Mouse (Mus musculus) urinary bladder, postnatal 36 days (tissue): ENCODE data around the gene 2410002F23Rik.
A peak's percentile ranks its signal among the peaks of the same experiment; 100 is the strongest.
"Not testable (repeated sequence)": the region's sequence is repeated elsewhere in the genome, so short reads cannot be mapped to it uniquely, and the experiment has no call there.

Experiments
- DNase-seq, 2 experiments: peaks; one replicate each; pipeline ENCODE4 v3.0.0; 2022; ENCODE audit warnings: low spot score in 2 of 2, mixed read lengths in 1 of 2

Gene 2410002F23Rik

DNA sequence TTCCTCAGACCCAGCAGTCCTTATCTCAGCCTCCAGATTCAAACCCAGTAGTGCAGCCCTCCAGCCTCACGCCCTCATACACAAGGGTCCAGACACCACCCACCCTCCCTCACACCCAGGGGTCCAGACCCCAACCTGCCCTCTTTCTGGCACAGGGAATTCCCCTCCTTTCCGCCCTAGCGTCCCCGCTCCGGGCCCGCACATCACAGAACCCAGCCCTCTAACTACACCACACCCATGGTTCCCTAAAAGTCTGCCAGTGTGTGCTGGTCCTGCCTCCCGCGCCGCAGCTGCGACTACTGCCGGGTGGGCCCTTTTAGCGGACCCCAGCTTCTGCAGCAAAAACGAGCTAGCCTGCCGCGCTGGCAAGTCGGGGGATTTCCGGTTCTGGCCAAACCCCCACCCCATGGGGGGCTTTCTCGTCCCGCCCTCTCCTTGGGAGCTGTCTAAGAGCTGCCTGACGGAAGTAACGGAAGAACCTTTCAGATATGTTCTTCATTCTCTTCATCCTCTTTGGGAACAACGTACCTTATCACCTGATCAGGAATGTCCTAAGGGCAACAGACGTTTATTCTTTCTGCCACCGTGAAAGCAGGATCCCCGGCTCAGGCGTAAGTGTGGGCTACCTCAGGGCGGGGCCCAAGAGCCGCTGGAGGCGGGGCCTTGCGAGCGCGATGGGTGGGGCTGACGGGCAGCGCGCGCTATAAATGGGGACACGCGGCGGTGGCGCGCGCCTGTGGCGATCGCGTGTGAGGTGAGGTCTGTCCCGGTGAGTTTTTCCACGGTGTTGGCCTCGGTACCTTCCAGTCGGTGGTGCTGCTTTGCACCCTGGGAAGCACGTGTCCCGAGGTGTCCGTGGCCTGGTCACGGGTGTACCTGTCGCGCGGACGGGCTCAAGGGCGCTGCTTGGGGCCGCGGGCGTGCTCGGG, at the start of gene 2410002F23Rik, which contains the start of gene 1700028J19Rik:
2410002F23Rik (plus strand) TSS at position 668 of the 929 bp plus-strand sequence.
1700028J19Rik (minus strand) TSS at position 641 of the 929 bp plus-strand sequence.
- peak; percentile 87 to 89 for DNase-seq

- no peak for DNase-seq
These were observed 48.6 kb upstream of the 2410002F23Rik start, which contains the start of gene Klk1b3 for GRCm38 (mm10) chr7:44197891-44198290. Klk1b3 (plus strand) TSS chr7:44198191.

GRCm38 (mm10) chr7:44207135-44207534, 39.4 kb upstream of the 2410002F23Rik start, which contains the start of gene Klk1b4:
Klk1b4 (plus strand) TSS chr7:44207435.
- not testable (repeated sequence) for DNase-seq

- no peak for DNase-seq
These were observed 38.2 kb upstream of the 2410002F23Rik start for GRCm38 (mm10) chr7:44208307-44208706.

DNA sequence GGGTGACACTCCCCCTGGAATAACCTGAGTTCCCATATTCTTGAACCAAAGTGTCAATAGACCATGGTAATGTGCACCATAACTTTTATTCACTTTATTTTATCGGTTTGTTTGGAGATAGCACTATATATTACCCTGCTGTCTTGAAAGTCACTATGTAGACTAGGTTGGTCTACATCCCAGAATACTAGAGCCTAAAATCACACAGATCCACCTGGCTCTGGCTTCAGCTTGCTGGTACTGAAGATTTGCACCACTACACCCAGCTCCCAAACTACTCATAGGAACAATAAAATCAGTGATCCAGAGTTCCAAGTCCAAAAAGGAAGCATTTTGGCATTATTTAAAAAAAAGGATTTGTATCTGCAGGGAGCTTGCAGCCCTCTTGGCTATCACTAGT, 30.9 kb upstream of the 2410002F23Rik start, which contains the start of gene Klk1b5:
Klk1b5 (plus strand) TSS at position 301 of the 400 bp plus-strand sequence.
- no peak for DNase-seq

DNA sequence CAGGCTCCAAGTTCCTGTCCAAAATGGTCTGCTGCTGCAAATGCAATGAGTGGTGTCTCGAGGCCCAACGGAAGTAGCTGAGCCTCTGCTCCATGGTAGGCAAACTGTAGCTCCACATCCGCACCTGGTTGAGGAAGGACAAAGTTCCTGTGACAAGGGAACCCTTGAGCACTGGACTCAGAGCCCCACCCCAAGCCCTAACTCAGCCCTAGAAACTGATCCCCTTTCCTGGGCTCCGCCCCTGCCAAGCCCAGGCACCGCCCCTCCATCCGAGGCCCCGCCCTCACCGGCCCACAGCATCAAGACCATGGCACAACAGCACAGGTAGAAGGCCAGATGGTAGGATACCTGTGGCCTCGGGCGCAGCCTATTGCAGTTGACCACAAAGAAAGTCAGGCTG, 24.9 kb upstream of the 2410002F23Rik start:
- DNase-seq: not testable (repeated sequence)

- DNase-seq: not testable (repeated sequence)
These were observed 24.2 kb upstream of the 2410002F23Rik start for GRCm38 (mm10) chr7:44222335-44222734.

- no peak for DNase-seq
These were observed 21.4 kb upstream of the 2410002F23Rik start, which contains the start of gene Klk1 for GRCm38 (mm10) chr7:44225076-44225475. Klk1 (plus strand) TSS chr7:44225360.

GRCm38 (mm10) chr7:44235909-44236308, 10.6 kb upstream of the 2410002F23Rik start, which contains the start of gene Gm36864:
Gm36864 (plus strand) TSS chr7:44236177.
- no peak for DNase-seq

DNA sequence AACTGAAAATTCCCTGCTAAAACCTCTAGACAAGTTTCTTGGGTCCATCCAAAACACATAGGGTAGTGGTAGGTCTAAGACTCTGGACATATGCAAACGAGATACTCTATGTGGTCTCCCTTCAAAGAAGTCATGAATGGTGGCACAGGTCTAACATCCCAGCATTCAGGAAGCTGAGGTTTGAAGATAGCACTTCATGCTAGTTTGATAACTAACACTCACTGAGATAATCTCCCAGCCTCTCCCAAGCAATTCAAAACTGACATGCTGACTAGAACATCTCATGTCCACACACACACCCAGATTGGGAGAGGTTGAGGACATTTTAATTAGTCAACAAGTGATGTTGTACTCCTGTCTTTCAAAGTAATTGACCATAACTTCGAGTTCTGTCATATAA, 6.6 kb upstream of the 2410002F23Rik start:
- no peak for DNase-seq

DNA sequence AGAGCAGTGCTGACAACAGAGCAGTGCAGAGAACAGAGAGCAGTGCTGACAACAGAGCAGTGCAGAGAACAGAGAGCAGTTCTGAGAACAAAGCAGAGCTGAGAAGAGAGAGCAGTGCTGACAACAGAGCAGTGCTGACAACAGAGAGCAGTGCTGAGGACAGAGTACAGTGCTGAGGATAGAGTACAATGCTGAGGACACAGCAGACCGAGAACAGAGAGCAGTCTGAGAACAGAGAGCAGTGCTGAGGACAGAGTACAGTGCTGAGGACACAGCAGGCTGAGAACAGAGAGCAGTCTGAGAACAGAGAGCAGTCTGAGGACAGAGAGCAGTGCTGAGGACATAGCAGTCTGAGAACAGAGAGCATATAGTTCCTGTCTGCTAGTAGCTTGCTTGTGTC, 5.8 kb upstream of the 2410002F23Rik start:
- no peak for DNase-seq

DNA sequence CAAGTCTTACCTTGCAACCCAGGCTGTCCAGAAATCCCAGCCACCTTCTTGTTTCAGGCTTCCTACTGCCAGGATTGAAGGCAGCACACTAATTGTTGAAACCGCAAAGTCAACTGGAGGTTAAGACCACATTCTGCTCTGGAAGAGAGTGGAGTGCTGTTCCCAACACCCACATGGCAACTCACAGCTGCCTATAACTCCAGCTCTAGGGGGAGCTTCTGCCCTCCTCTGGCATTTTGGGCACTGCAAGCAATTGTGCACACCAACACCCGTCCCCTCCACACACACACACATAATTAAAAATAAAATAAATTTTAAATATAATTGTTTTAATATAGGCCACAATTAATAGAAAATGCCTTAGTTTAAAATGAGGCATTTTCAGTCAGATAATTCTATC, 5.4 kb upstream of the 2410002F23Rik start:
- no peak for DNase-seq

- DNase-seq: no peak
These were observed 2.4 kb upstream of the 2410002F23Rik start for GRCm38 (mm10) chr7:44244080-44244479.

DNA sequence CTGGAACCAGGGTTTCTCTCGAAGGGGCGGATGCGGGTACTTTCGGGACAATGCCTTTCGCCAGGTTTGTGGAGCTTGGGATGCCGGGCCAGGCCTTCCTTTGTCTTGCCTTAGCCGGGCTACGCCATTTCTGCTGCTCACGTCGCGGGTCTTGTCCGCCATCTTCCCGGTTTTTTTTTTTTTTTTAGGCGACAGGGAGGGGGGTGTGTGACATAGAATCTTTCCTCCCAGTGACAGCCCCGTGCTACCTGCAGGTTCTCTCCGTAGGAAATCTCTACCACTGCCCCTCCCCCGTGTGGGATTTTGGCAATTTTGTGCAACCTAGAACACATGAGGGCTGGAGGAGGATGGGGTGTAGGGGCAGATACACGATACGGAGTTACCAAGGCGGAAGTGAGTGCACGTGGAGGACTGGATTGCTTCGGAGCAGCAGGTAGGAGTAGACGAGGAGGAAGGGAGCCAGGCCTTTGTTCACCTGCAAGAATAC, 505 bp downstream of the 2410002F23Rik start:
- DNase-seq: peak in 1 of 2 experiments; percentile 31

DNA sequence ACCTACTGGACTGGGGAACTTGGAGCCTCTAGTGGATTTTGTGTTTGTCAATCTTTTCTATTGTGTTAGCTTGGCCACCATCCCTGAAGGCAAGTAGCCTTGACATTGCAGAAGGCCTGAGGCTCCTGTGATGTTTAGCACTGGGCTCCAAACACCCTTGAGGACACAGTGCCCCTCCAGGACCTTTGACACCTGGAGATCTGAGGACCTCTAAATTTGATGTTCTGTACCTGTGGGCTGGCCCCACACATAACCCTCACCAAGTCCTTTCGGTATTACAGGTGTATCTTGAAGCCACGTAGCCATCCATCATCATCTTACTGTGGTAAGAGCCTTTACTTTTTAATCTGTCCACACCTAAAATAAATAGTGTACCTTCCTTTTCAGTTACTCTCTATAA, 1.4 kb downstream of the 2410002F23Rik start:
- no peak for DNase-seq

DNA sequence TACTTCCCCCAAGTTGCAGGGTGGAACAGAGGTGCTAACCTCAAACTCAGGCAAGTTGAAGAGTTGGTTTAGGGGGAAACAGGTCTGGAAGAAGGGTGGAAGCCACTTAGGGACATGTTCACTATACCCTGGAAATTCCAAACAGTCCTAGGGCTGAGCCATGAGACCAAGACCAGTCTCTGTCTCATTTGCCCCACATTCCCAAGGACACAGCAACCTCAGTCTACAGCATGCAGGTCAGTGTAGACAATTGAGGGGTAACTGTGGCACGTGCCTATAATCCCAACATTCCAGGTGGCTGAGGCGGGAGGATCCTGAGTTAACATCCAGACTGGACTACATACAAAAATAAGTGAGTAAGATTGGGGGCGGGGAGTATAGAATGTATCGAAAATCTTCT, 2.7 kb downstream of the 2410002F23Rik start:
- no peak for DNase-seq

GRCm38 (mm10) chr7:44250732-44251275, 4.3 kb downstream of the 2410002F23Rik start:
- DNase-seq: not testable (repeated sequence)

- no peak for DNase-seq
These were observed 6.6 kb downstream of the 2410002F23Rik start for GRCm38 (mm10) chr7:44253023-44253616.

DNA sequence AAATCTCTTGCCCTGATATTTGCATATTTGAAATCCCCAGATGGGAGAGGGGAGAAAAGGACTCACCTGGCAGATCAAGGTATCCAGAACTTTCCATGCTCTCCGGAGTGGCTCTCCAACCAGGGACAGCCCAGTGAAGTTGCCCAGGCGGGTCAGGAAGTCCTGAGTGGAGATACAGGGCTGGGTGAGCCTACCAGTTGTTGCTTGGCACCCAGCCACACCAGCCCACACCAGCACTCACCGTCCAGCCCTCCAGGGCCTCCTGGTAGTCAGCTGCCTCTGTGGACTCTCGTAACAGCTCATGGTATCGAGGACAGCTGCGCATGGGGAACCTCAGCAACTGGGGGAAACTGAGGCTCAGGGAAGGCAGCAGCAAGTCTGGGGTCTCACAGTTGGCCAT, 8.4 kb downstream of the 2410002F23Rik start:
- no peak for DNase-seq

GRCm38 (mm10) chr7:44257278-44257677, 10.8 kb downstream of the 2410002F23Rik start, which contains the start of gene Acp4:
Acp4 (minus strand) TSS chr7:44257378.
- no peak for DNase-seq

GRCm38 (mm10) chr7:44260410-44260809, 13.9 kb downstream of the 2410002F23Rik start:
- no peak for DNase-seq

DNA sequence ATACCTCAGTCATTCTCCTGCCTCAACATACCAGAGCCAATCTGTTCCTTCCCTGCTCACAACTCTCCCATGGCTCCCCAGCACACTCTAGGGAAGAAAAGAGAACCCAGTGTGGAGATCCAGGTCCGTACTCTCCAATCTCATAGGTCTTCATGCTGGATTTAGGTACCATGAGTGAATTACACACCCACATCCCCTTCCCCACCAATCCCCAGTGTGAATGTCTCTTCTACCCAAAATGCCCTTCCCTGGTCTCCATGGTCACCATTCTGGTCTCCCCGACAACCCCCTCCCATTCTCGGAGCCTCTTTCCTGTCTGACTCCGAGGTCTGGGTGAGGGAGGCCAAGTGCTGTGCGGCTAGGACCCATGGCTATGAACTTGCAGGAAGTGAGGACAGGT, 14.6 kb downstream of the 2410002F23Rik start, which contains the start of gene Gm15517:
Gm15517 (plus strand) TSS at position 301 of the 400 bp plus-strand sequence.
- DNase-seq: no peak
